Mouse (Mus musculus) ovary, postnatal 10 days (tissue): Measurements from ENCODE around the gene 9530068E07Rik.

Source experiments
- DNase-seq: peaks from one replicate; pipeline ENCODE4 v3.0.0; 2022; ENCODE audit warnings: low spot score

9530068E07Rik gene

GRCm38 (mm10) chr11:52421053-52421778 lies 25.0 kb downstream of the 9530068E07Rik start:
- DNase-seq: peak; percentile 49

DNA sequence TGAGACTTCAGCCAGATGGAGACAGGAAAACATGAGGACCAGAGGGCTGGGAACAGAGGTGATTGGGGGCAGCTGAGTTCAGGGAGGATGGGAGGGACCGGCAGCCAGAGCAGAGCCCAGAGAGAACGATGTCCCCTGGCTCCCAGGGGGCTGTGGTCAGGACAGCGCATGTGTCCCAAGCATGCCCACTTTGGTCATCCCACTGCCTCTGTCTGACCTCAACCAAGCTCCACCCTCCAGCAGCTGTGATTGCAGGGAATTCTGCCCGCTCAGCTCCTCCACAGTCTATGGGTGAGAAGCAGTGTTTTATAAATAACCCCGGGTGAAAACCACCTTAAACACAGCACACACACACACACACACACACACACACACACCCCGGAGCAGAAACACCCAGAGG lies 33.2 kb downstream of the 9530068E07Rik start:
- no peak for DNase-seq

GRCm38 (mm10) chr11:52431594-52431993 lies 35.4 kb downstream of the 9530068E07Rik start:
- DNase-seq: peak; percentile 17

DNA sequence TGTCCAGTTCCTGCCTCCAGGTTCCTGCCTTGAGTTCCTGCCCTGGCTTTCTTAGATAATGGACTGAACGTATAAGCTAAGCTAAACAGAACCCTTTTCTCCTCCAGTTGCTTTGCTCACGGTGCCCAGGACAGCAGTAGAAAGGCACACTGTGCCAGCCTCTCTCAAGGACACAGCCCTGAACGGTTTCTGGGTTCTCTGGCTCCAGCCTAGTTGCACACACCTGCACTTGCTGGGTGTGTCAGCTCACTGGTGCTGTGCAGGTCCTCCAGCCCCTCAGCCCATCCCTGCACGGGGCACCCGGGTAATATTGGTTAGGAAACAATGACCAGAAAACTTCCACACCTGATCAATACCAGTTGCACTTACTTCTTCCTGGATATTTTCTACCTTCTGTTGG lies 35.9 kb downstream of the 9530068E07Rik start:
- no peak for DNase-seq

DNA sequence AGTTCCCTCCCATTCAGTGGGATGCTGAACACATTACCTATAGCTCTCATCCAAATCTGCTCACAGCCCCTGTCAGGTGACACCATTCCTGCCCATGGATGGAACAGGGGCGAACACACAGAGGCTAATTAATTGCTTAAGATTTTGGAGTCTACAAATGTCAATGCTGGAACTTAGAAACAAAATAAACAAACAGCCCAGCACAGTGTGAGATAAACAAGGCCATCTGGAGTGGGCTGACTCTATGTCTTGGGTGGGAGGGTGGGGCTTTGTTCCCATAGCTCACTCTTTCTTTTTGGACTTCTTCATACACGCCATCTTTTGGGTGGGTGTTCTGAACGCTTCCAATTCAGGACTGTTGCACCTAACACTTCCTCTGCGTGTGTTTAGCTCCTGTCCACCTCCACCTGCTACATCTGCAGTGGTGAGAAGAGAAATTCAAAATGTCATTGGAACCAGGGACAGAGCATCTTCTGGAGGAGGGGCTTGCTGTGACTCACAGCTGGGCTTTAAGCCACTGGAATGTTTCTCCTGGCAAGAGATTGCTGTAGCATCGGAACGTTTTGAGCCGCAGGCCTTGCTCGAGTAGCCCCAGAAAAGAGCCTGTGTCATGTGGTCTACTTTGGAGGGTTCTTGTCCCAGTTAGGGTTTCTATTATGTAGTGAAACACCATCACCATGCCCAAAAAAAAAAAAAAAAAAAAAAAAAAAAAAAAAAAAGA lies 37.0 kb downstream of the 9530068E07Rik start:
- no peak for DNase-seq

GRCm38 (mm10) chr11:52433797-52434195 lies 37.6 kb downstream of the 9530068E07Rik start:
- no peak for DNase-seq

- DNase-seq: no peak
These were observed 39.2 kb downstream of the 9530068E07Rik start for GRCm38 (mm10) chr11:52435466-52435865.

- DNase-seq: no peak
These were observed 40.9 kb downstream of the 9530068E07Rik start for GRCm38 (mm10) chr11:52437123-52437522.

DNA sequence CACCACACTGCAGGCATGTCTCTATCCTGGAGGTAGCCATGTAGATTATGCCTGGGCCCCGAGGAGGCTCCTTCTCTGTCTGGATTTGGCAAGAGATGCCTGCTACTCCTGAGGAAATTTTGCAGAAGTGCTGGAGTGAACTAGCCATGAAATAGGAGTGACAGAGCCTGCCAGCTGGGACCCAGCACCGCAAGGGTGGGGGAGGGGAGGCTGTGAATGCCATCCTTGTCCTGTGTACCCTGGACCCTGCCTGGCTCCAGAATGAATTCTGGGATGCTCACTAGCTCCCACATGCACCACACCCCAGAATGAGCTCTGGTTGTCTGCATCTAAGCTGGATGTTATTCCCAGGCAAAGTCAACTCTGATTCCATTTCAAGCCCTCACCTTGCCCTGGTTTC lies 44.9 kb downstream of the 9530068E07Rik start:
- no peak for DNase-seq

DNA sequence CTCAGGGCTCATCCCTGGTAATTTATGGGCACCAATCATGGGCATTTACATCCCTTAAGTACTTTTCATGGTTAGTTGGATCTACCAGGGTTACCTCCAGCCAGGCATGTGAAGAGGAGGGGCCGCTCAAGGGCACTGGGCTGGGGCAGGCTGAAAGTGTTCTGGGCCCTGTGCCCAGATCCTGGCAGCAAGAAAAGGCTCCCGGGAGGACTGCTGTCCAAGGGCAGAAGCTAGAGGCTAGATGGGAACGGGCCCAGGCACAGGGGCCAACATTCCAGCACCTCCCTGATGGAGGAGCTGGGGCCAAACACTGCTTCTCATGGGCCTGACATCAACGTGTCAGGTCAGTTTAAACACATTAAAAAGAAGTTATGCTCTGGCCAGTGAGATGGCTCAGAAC lies 51.0 kb downstream of the 9530068E07Rik start:
- peak; percentile 20 for DNase-seq

- no peak for DNase-seq
These were observed 52.8 kb downstream of the 9530068E07Rik start for GRCm38 (mm10) chr11:52449004-52449403.

DNA sequence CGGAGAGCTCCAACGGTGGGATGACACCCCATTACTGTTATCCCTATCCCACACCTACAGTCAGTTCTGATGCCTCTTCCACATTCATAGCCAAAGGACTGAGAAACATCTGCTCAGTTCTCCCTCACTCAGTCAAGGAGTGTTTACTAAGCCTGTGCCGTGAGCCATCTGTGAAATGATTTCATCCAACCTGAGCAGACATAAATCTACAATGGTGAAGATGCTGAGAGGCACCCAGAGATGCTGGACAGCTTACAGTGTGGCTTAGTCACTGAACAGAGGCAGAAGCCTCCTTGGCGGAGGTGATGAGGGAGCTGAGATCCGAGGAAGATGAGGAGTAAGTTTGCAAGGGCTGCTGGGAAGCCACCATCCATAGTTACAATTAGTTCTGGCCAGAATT lies 62.1 kb downstream of the 9530068E07Rik start:
- DNase-seq: no peak
